Mouse (Mus musculus) intestine, postnatal 0 days (tissue): ENCODE measurements around the gene Elovl7. TPM values are rescaled to one million over a fixed set of nuclear protein-coding genes. Genes with fewer than 3 reads are reported as not detected.
A peak's percentile ranks its signal among the peaks of the same experiment; 100 is the strongest.

Experiments
- ATAC-seq: fragments of 200-750 bp; cut with Nextera tagmentation; 2 replicates; pipeline ENCODE4 v1.8.0; 2017; ENCODE audit warnings: mild to moderate bottlenecking, moderate TSS enrichment, moderate library complexity
- H3K27ac ChIP-seq: fragments of 300-500 bp; sonication (generic); 2 replicates; pipeline ENCODE4 v1.5.1; 2014; ENCODE audit warnings: mild to moderate bottlenecking, low read depth, low read length, moderate library complexity
- H3K27me3 ChIP-seq: fragments of 300-500 bp; sonication (generic); replicated peaks from 2 replicates; pipeline ENCODE4 v1.6.1; 2014; ENCODE audit warnings: low read length, mixed read lengths; ENCODE audit not compliant: control insufficient read depth, insufficient read depth
- H3K36me3 ChIP-seq: fragments of 300-500 bp; sonication (generic); 2 replicates; pipeline ENCODE4 v1.6.1; 2014; ENCODE audit warnings: mild to moderate bottlenecking, moderate library complexity; ENCODE audit not compliant: control insufficient read depth, insufficient read depth
- H3K4me1 ChIP-seq: fragments of 300-500 bp; sonication (generic); replicated peaks from 2 replicates; pipeline ENCODE4 v1.6.1; 2014; ENCODE audit warnings: antibody characterized with exemption, low read length, mixed read lengths; ENCODE audit not compliant: control insufficient read depth, insufficient read depth
- H3K4me2 ChIP-seq: fragments of 300-500 bp; sonication (generic); replicated peaks from 2 replicates; pipeline ENCODE4 v1.6.1; 2014; ENCODE audit warnings: low read depth, mild to moderate bottlenecking, moderate library complexity
- H3K4me3 ChIP-seq: fragments of 300-500 bp; sonication (generic); 2 replicates; pipeline ENCODE4 v1.5.1; 2014; ENCODE audit warnings: low read depth, low read length
- H3K9ac ChIP-seq: fragments of 300-500 bp; sonication (generic); 2 replicates; pipeline ENCODE4 v1.6.1; 2014; ENCODE audit warnings: mild to moderate bottlenecking, low read depth, low read length
- H3K9me3 ChIP-seq: fragments of 300-500 bp; sonication (generic); 2 replicates; pipeline ENCODE4 v1.6.1; 2016; ENCODE audit warnings: mixed run types; ENCODE audit not compliant: control insufficient read depth
- CTCF ChIP-seq: sonication (generic); IDR thresholded peaks from 2 replicates; pipeline ENCODE4 v1.5.1; 2016; ENCODE audit warnings: low read depth, mild to moderate bottlenecking, control low read depth, antibody characterized with exemption, moderate library complexity
- WGBS: fragments of 180-500 bp; shearing (Covaris S2); extraction: QIAGEN DNeasy Blood & Tissue Kit; methylation state at CpG from one replicate; pipeline ENCODE4 v1.1.7; 2014; 5-methylcytosine and 5-hydroxymethylcytosine counted together
- polyA plus RNA-seq: library from polyadenylated mRNA; unstranded; fragments of >200 nt; fragmentation: Nextera tagmentation; extraction: Ambion mirVana; gene quantifications from 2 replicates; pipeline ENCODE4 v1.2.1, GENCODE M21; 2015

Gene Elovl7
- polyA plus RNA-seq, 1 experiment from 2014 or later: 10.8 TPM

GRCm38 (mm10) chr13:108185530-108185929, 28.7 kb upstream of the Elovl7 start:
- no peak for ATAC-seq
- no peak overlapping the region for H3K4me2 ChIP-seq
- no peak overlapping the region for H3K9ac ChIP-seq
- H3K27ac ChIP-seq: no peak overlapping the region
- 95% methylated on average over 3 of the region's 3 CpGs for WGBS
- H3K27me3 ChIP-seq: no peaks in the 10 kb centered on the region
- H3K36me3 ChIP-seq: peaks cover 52% of the 10 kb centered on the region
- H3K4me1 ChIP-seq: no peaks in the 10 kb centered on the region
- H3K9me3 ChIP-seq: no peaks in the 10 kb centered on the region
- TF ChIP-seq CTCF: no peak
- H3K4me3 ChIP-seq: no peak overlapping the region

- no peak overlapping the region for H3K9ac ChIP-seq
- H3K27me3 ChIP-seq: no peaks in the 10 kb centered on the region
- no peaks in the 10 kb centered on the region for H3K9me3 ChIP-seq
- no peak for ATAC-seq
- no peak overlapping the region for H3K4me2 ChIP-seq
- H3K27ac ChIP-seq: no peak overlapping the region
- 79% methylated on average over 4 of the region's 4 CpGs for WGBS
- TF ChIP-seq CTCF: no peak
- no peak overlapping the region for H3K4me3 ChIP-seq
- no peaks in the 10 kb centered on the region for H3K4me1 ChIP-seq
- H3K36me3 ChIP-seq: peaks cover 31% of the 10 kb centered on the region
Measured at GRCm38 (mm10) chr13:108187994-108188393, 26.2 kb upstream of the Elovl7 start.

- no peaks in the 10 kb centered on the region for H3K27me3 ChIP-seq
- no peaks in the 10 kb centered on the region for H3K9me3 ChIP-seq
- no peak overlapping the region for H3K4me2 ChIP-seq
- H3K9ac ChIP-seq: no peak overlapping the region
- ATAC-seq: peak; percentile 69; the same call in 1 of the 2 replicates
- no peaks in the 10 kb centered on the region for H3K4me1 ChIP-seq
- H3K27ac ChIP-seq: no peak overlapping the region
- TF ChIP-seq CTCF: peak; percentile 89
- H3K36me3 ChIP-seq: peaks cover 27% of the 10 kb centered on the region
- H3K4me3 ChIP-seq: no peak overlapping the region
- WGBS: 46% methylated on average over 11 of the region's 11 CpGs
Measured at GRCm38 (mm10) chr13:108191074-108191720, 23.0 kb upstream of the Elovl7 start.

- Histone ChIP-seq H3K27ac (no peak overlapping the region), H3K4me3 (no peak overlapping the region), H3K4me2 (no peak overlapping the region), H3K36me3 (peaks cover 17% of the 10 kb centered on the region), H3K4me1 (no peaks in the 10 kb centered on the region), H3K27me3 (no peaks in the 10 kb centered on the region), H3K9ac (no peak overlapping the region), H3K9me3 (no peaks in the 10 kb centered on the region)
- no peak for ATAC-seq
- 87% methylated on average over 6 of the region's 6 CpGs for WGBS
- TF ChIP-seq CTCF: no peak
Measured at GRCm38 (mm10) chr13:108195474-108195873, 18.7 kb upstream of the Elovl7 start.

GRCm38 (mm10) chr13:108204857-108205256, 9.3 kb upstream of the Elovl7 start:
- no peaks in the 10 kb centered on the region for H3K36me3 ChIP-seq
- no peak overlapping the region for H3K4me3 ChIP-seq
- no peak overlapping the region for H3K27ac ChIP-seq
- ATAC-seq: no peak
- no peak for TF ChIP-seq CTCF
- H3K9me3 ChIP-seq: no peaks in the 10 kb centered on the region
- no peak overlapping the region for H3K9ac ChIP-seq
- 71% methylated on average over 3 of the region's 3 CpGs for WGBS
- no peak overlapping the region for H3K4me2 ChIP-seq
- no peaks in the 10 kb centered on the region for H3K4me1 ChIP-seq
- no peaks in the 10 kb centered on the region for H3K27me3 ChIP-seq

GRCm38 (mm10) chr13:108207447-108207846, 6.8 kb upstream of the Elovl7 start:
- Histone ChIP-seq H3K4me2 (no peak overlapping the region), H3K27me3 (no peaks in the 10 kb centered on the region), H3K9me3 (no peaks in the 10 kb centered on the region), H3K4me3 (no peak overlapping the region), H3K27ac (no peak overlapping the region), H3K36me3 (no peaks in the 10 kb centered on the region), H3K9ac (no peak overlapping the region), H3K4me1 (no peaks in the 10 kb centered on the region)
- no peak for TF ChIP-seq CTCF
- 75% methylated on average over 2 of the region's 2 CpGs for WGBS
- no peak for ATAC-seq
